Mouse (Mus musculus) liver, adult 2 months (tissue): ENCODE measurements around the gene Gm10300. TPM values are rescaled to one million over a fixed set of nuclear protein-coding genes. Genes with fewer than 3 reads are reported as not detected.

Source experiments
- DNase-seq: peaks from one replicate; pipeline ENCODE4 v3.0.0-alpha.2; 2011; ENCODE audit warnings: low read depth, low spot score; ENCODE audit errors: extremely low read depth
- H3K27ac ChIP-seq: fragments of 200-500 bp; replicated peaks from 2 replicates; pipeline ENCODE4 v1.5.1; 2012; ENCODE audit warnings: low read depth, mild to moderate bottlenecking, control low read depth, inconsistent platforms, low read length; ENCODE audit not compliant: insufficient read depth
- H3K27me3 ChIP-seq: fragments of 200-500 bp; 2 replicates; pipeline ENCODE4 v1.6.1; 2012; ENCODE audit warnings: mild to moderate bottlenecking, moderate library complexity, low read length, inconsistent platforms; ENCODE audit not compliant: control insufficient read depth, insufficient read depth
- H3K36me3 ChIP-seq: fragments of 200-500 bp; 2 replicates; pipeline ENCODE4 v1.6.1; 2012; ENCODE audit warnings: low read length, inconsistent platforms; ENCODE audit not compliant: control insufficient read depth, insufficient read depth
- H3K4me1 ChIP-seq: fragments of 200-500 bp; 2 replicates; pipeline ENCODE4 v1.6.1; 2011; ENCODE audit warnings: low read length; ENCODE audit not compliant: control insufficient read depth, insufficient read depth
- H3K4me3 ChIP-seq: fragments of 200-500 bp; 2 replicates; pipeline ENCODE4 v1.5.1; 2011; ENCODE audit warnings: low read depth, mild to moderate bottlenecking, control low read depth, low read length, moderate library complexity; ENCODE audit not compliant: insufficient read depth
- H3K79me2 ChIP-seq: fragments of 200-500 bp; 2 replicates; pipeline ENCODE4 v1.6.1; 2012; ENCODE audit warnings: inconsistent platforms, mild to moderate bottlenecking, low read length, moderate library complexity; ENCODE audit not compliant: control insufficient read depth, insufficient read depth
- H3K9ac ChIP-seq: fragments of 200-500 bp; 2 replicates; pipeline ENCODE4 v1.6.1; 2012; ENCODE audit warnings: low read depth, mild to moderate bottlenecking, control low read depth, inconsistent platforms, low read length
- CTCF ChIP-seq: fragments of 200-500 bp; IDR thresholded peaks from 2 replicates; pipeline ENCODE4 v1.5.1; 2011; ENCODE audit warnings: low read depth, low read length, control low read depth
- POLR2A ChIP-seq: fragments of 200-500 bp; IDR thresholded peaks from 2 replicates; pipeline ENCODE4 v1.6.1; 2011; ENCODE audit warnings: low read length, control low read depth; ENCODE audit not compliant: insufficient read depth; ENCODE audit errors: extremely low read depth
- WGBS: fragments of 180-500 bp; shearing (Covaris S2); methylation state at CpG from one replicate; pipeline ENCODE4 v1.1.7; 2018; 5-methylcytosine and 5-hydroxymethylcytosine counted together
- polyA plus RNA-seq: library from polyadenylated mRNA; depleted of rRNA; stranded (reverse); fragments of >200 nt; gene quantifications from 2 replicates; pipeline ENCODE4 v1.2.3, GENCODE M21; 2012
- total RNA-seq: library from RNA; depleted of rRNA; stranded (reverse); fragments of >200 nt; gene quantifications from 2 replicates; pipeline ENCODE4 v1.2.3, GENCODE M21; 2014

The Gm10300 gene
- total and polyA plus RNA-seq, 2 experiments: 0.09 to 0.13 TPM

- H3K4me1 ChIP-seq: peaks cover 62% of the 10 kb centered on the region
- peaks cover 2% of the 10 kb centered on the region; the same call in 1 of the 2 replicates for H3K36me3 ChIP-seq
- 12% methylated on average over 10 of the region's 10 CpGs for WGBS
- H3K4me3 ChIP-seq: no peak overlapping the region
- H3K27me3 ChIP-seq: no peaks in the 10 kb centered on the region
- H3K9ac ChIP-seq: peak overlapping the region; percentile 33; the same call in 1 of the 2 replicates
- no peak for TF ChIP-seq POLR2A
- TF ChIP-seq CTCF: no peak
- DNase-seq: peak; percentile 87
- H3K27ac ChIP-seq: peak overlapping the region; percentile 94
- H3K79me2 ChIP-seq: peaks cover 43% of the 10 kb centered on the region
Observed at GRCm38 (mm10) chr4:132066101-132066773, 8.3 kb upstream of the Gm10300 start.

GRCm38 (mm10) chr4:132067112-132067937, 7.2 kb upstream of the Gm10300 start:
- Histone ChIP-seq H3K4me1 (peaks cover 63% of the 10 kb centered on the region), H3K36me3 (peaks cover 2% of the 10 kb centered on the region; the same call in 1 of the 2 replicates), H3K27ac (peak overlapping the region; percentile 94), H3K27me3 (no peaks in the 10 kb centered on the region), H3K4me3 (no peak overlapping the region), H3K9ac (no peak overlapping the region), H3K79me2 (peaks cover 37% of the 10 kb centered on the region; the same call in 1 of the 2 replicates)
- TF ChIP-seq POLR2A (no peak), CTCF (no peak)
- 68% methylated on average over 14 of the region's 14 CpGs for whole genome bisulfite sequencing
- no peak for DNase-seq

GRCm38 (mm10) chr4:132067938-132068235, 6.6 kb upstream of the Gm10300 start:
- Histone ChIP-seq H3K27me3 (no peaks in the 10 kb centered on the region), H3K79me2 (peaks cover 39% of the 10 kb centered on the region; the same call in 1 of the 2 replicates), H3K4me3 (no peak overlapping the region), H3K4me1 (peaks cover 63% of the 10 kb centered on the region), H3K9ac (no peak overlapping the region), H3K27ac (peak overlapping the region; percentile 33), H3K36me3 (peaks cover 2% of the 10 kb centered on the region; the same call in 1 of the 2 replicates)
- no peak for DNase-seq
- WGBS: 6% methylated on average over 2 of the region's 2 CpGs
- TF ChIP-seq POLR2A (no peak), CTCF (no peak)

GRCm38 (mm10) chr4:132071674-132072073, 2.8 kb upstream of the Gm10300 start:
- Histone ChIP-seq H3K9ac (no peak overlapping the region), H3K27ac (no peak overlapping the region), H3K4me1 (peaks cover 45% of the 10 kb centered on the region), H3K4me3 (no peak overlapping the region), H3K79me2 (peaks cover 40% of the 10 kb centered on the region; the same call in 1 of the 2 replicates), H3K27me3 (no peaks in the 10 kb centered on the region), H3K36me3 (peaks cover 2% of the 10 kb centered on the region; the same call in 1 of the 2 replicates)
- TF ChIP-seq CTCF (no peak), POLR2A (no peak)
- peak; percentile 57 for DNase-seq
- 95% methylated on average over 2 of the region's 2 CpGs for WGBS

- peak; percentile 33 for DNase-seq
- H3K4me3 ChIP-seq: no peak overlapping the region
- H3K27ac ChIP-seq: no peak overlapping the region; the same call in 1 of the 2 replicates
- peaks cover 40% of the 10 kb centered on the region for H3K4me1 ChIP-seq
- H3K36me3 ChIP-seq: peaks cover 2% of the 10 kb centered on the region; the same call in 1 of the 2 replicates
- H3K27me3 ChIP-seq: no peaks in the 10 kb centered on the region
- no peak overlapping the region for H3K9ac ChIP-seq
- no peak for TF ChIP-seq POLR2A
- no peak for TF ChIP-seq CTCF
- peaks cover 39% of the 10 kb centered on the region; the same call in 1 of the 2 replicates for H3K79me2 ChIP-seq
- WGBS: 37% methylated on average over 3 of the region's 3 CpGs
Observed at GRCm38 (mm10) chr4:132072156-132072555, 2.3 kb upstream of the Gm10300 start.

GRCm38 (mm10) chr4:132072946-132073345, 1.6 kb upstream of the Gm10300 start:
- peaks cover 2% of the 10 kb centered on the region; the same call in 1 of the 2 replicates for H3K36me3 ChIP-seq
- 18% methylated on average over 6 of the region's 6 CpGs for WGBS
- H3K4me3 ChIP-seq: peak overlapping the region; percentile 45; the same call in 1 of the 2 replicates
- peak; percentile 79 for DNase-seq
- TF ChIP-seq POLR2A (no peak), CTCF (peak; percentile 33; the same call in 1 of the 2 replicates)
- H3K9ac ChIP-seq: peak overlapping the region; percentile 61; the same call in 1 of the 2 replicates
- no peaks in the 10 kb centered on the region for H3K27me3 ChIP-seq
- peak overlapping the region; percentile 63 for H3K27ac ChIP-seq
- peaks cover 33% of the 10 kb centered on the region for H3K4me1 ChIP-seq
- H3K79me2 ChIP-seq: peaks cover 33% of the 10 kb centered on the region; the same call in 1 of the 2 replicates
